Mouse (Mus musculus) frontal cortex, postnatal 36 days (tissue): Measurements from ENCODE around the gene Xirp2.
A peak's percentile ranks its signal among the peaks of the same experiment; 100 is the strongest.

Experiments
- DNase-seq, 2 experiments: peaks; one replicate each; pipeline ENCODE4 v3.0.0; 2022; ENCODE audit warnings: low spot score in 2 of 2

Gene Xirp2

GRCm38 (mm10) chr2:67564851-67565479 is 119.2 kb downstream of the Xirp2 start:
- peak; percentile 66 to 69 for DNase-seq

- peak; percentile 89 to 92 for DNase-seq
These were observed 119.9 kb downstream of the Xirp2 start, which contains the start of gene B3galt1 for GRCm38 (mm10) chr2:67565480-67566331. TSS of gene B3galt1 (plus strand) at chr2:67565871.

GRCm38 (mm10) chr2:67566566-67566965 is 120.8 kb downstream of the Xirp2 start:
- no peak for DNase-seq

- no peak for DNase-seq
These were observed 121.4 kb downstream of the Xirp2 start for GRCm38 (mm10) chr2:67567141-67567680.
